Mouse (Mus musculus): ENCODE measurements around the gene Nfe2l1.

- TF ChIP-seq CTCF (IDR thresholded peaks at IDR 0.05; ENCODE audit: extremely low read depth, insufficient read depth, insufficient read length, insufficient replicate concordance) (no peak), POLR2A (IDR thresholded peaks at IDR 0.05; ENCODE audit: low read depth, low read length) (no peak)
Measured at GRCm38 (mm10) chr11:96789990-96790389, 39.8 kb downstream of the Nfe2l1 start.
